Mouse (Mus musculus): ENCODE measurements around the gene Ikzf1. TPM values are rescaled to one million over a fixed set of nuclear protein-coding genes. Genes with fewer than 3 reads are reported as not detected.

Gene Ikzf1
- polyA plus RNA-seq (2015; fragmentation: Nextera tagmentation; extraction: Ambion mirVana), result 32.8 and 35.1 TPM in 2 replicates

DNA sequence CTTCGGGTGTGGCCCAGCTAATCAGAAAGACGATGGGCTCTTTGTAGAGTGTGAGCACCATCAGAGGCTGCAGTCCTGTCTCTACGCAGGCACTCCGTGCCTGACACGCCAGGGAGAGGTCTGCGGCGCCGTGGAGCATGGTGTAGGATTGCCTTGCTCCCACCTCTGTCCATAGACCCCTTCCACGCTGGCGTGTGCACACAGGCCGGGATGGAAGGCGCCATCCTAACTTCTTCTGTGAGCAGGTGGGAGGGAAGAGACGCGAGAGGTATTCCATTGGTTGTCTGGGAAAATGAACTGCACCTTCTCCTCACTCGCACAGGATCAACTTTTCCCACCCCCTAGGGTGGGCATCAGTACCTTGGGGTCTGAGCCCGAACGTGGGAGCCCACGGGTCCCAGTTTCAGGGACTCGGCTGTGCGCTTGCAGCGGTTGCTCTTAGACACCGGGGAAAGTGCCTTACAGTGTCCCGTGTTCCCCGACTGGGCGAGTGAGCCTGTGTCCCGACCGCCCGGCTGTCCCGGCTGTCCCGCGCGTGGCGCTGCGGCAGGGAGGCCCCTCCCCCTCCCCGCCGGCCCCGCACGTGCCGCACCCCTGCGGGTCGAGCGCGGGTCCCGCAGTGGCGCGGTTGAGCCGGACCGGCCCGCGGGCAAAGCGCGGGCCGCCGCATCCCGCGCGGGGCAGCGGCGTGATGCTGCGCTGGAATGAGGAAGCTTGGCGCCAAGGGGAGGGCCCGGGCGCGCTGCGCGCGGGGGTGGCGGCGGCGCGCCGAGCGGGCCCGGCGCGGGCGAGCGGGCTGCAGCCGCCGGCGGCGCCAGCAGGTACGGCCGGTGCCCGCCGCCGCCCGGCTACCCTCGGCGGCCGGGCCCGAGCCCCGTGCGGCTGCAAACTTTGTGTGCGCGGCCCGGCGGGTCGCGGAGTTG is at the start of gene Ikzf1:
Gene Ikzf1 (plus strand): TSS at position 74 of the 923 bp plus-strand sequence.
- peak within 1 kb of the TSS; percentile 87 for H3K27ac ChIP-seq (ENCODE audit: low read length)
- H3K9ac ChIP-seq (ENCODE audit: low read depth, low read length), result peak within 1 kb of the TSS; percentile 96
- no peaks in the 10 kb centered on the region for H3K9me3 ChIP-seq (replicated peaks; ENCODE audit: control insufficient read depth, low read length)
- H3K4me2 ChIP-seq (ENCODE audit: low read depth, low read length), result peak within 1 kb of the TSS; percentile 95
- peaks cover 11% of the 10 kb centered on the region for H3K27me3 ChIP-seq (ENCODE audit: control insufficient read depth, insufficient read depth, low read depth, low read length)
- no peaks in the 10 kb centered on the region for H3K36me3 ChIP-seq (ENCODE audit: control insufficient read depth, insufficient read depth)
- peak; percentile 79 for ATAC-seq (ENCODE audit: low read depth)
- peaks cover 28% of the 10 kb centered on the region for H3K4me1 ChIP-seq (ENCODE audit: control insufficient read depth, low read depth, low read length)
- under 1% methylated on average over 81 of the region's 100 CpGs for WGBS (ENCODE audit: insufficient replicate concordance)
- peak within 1 kb of the TSS; percentile 83 for H3K4me3 ChIP-seq (ENCODE audit: low read depth, low read length)

- Histone ChIP-seq H3K36me3 (ENCODE audit: control insufficient read depth, insufficient read depth) (no peaks in the 10 kb centered on the region), H3K4me3 (ENCODE audit: low read depth, low read length) (no peak overlapping the region), H3K4me2 (ENCODE audit: low read depth, low read length) (no peak overlapping the region), H3K27ac (ENCODE audit: low read length) (no peak overlapping the region), H3K4me1 (ENCODE audit: control insufficient read depth, low read depth, low read length) (no peaks in the 10 kb centered on the region), H3K9ac (ENCODE audit: low read depth, low read length) (no peak overlapping the region), H3K9me3 (replicated peaks; ENCODE audit: control insufficient read depth, low read length) (no peaks in the 10 kb centered on the region), H3K27me3 (ENCODE audit: control insufficient read depth, insufficient read depth, low read depth, low read length) (no peaks in the 10 kb centered on the region)
- ATAC-seq (ENCODE audit: low read depth), result no peak
Observed at GRCm38 (mm10) chr11:11644303-11644702, 40.5 kb upstream of the Ikzf1 start.

- peaks cover 18% of the 10 kb centered on the region for H3K4me1 ChIP-seq (ENCODE audit: control insufficient read depth, low read depth, low read length)
- 18% methylated on average over 3 of the region's 3 CpGs for WGBS (ENCODE audit: insufficient replicate concordance)
- H3K36me3 ChIP-seq (ENCODE audit: control insufficient read depth, insufficient read depth), result no peaks in the 10 kb centered on the region
- no peaks in the 10 kb centered on the region for H3K9me3 ChIP-seq (replicated peaks; ENCODE audit: control insufficient read depth, low read length)
- H3K4me3 ChIP-seq (ENCODE audit: low read depth, low read length), result no peak overlapping the region
- H3K4me2 ChIP-seq (ENCODE audit: low read depth, low read length), result no peak overlapping the region
- H3K27me3 ChIP-seq (ENCODE audit: control insufficient read depth, insufficient read depth, low read depth, low read length), result no peaks in the 10 kb centered on the region
- H3K9ac ChIP-seq (ENCODE audit: low read depth, low read length), result no peak overlapping the region
- no peak overlapping the region for H3K27ac ChIP-seq (ENCODE audit: low read length)
- ATAC-seq (ENCODE audit: low read depth), result no peak; the same call in 1 of the 2 replicates
Observed at GRCm38 (mm10) chr11:11656388-11656787, 28.4 kb upstream of the Ikzf1 start.

GRCm38 (mm10) chr11:11656995-11657530 is 27.7 kb upstream of the Ikzf1 start:
- peak; percentile 86 for ATAC-seq (ENCODE audit: low read depth)
- Histone ChIP-seq H3K27me3 (ENCODE audit: control insufficient read depth, insufficient read depth, low read depth, low read length) (no peaks in the 10 kb centered on the region), H3K4me3 (ENCODE audit: low read depth, low read length) (no peak overlapping the region), H3K36me3 (ENCODE audit: control insufficient read depth, insufficient read depth) (no peaks in the 10 kb centered on the region), H3K4me2 (ENCODE audit: low read depth, low read length) (peak overlapping the region; percentile 13; the same call in 1 of the 2 replicates), H3K27ac (ENCODE audit: low read length) (0 out of 2 replicates have a peak overlapping the region, but pooled peaks have one; percentile 15), H3K4me1 (ENCODE audit: control insufficient read depth, low read depth, low read length) (peaks cover 18% of the 10 kb centered on the region), H3K9ac (ENCODE audit: low read depth, low read length) (no peak overlapping the region), H3K9me3 (replicated peaks; ENCODE audit: control insufficient read depth, low read length) (no peaks in the 10 kb centered on the region)
- 11% methylated on average over 5 of the region's 5 CpGs for WGBS (ENCODE audit: insufficient replicate concordance)

GRCm38 (mm10) chr11:11657634-11658033 is 27.2 kb upstream of the Ikzf1 start:
- Histone ChIP-seq H3K4me1 (ENCODE audit: control insufficient read depth, low read depth, low read length) (peaks cover 18% of the 10 kb centered on the region), H3K4me3 (ENCODE audit: low read depth, low read length) (no peak overlapping the region), H3K4me2 (ENCODE audit: low read depth, low read length) (no peak overlapping the region), H3K27ac (ENCODE audit: low read length) (0 out of 2 replicates have a peak overlapping the region, but pooled peaks have one; percentile 15), H3K9ac (ENCODE audit: low read depth, low read length) (no peak overlapping the region), H3K27me3 (ENCODE audit: control insufficient read depth, insufficient read depth, low read depth, low read length) (no peaks in the 10 kb centered on the region), H3K9me3 (replicated peaks; ENCODE audit: control insufficient read depth, low read length) (no peaks in the 10 kb centered on the region), H3K36me3 (ENCODE audit: control insufficient read depth, insufficient read depth) (no peaks in the 10 kb centered on the region)
- no peak for ATAC-seq (ENCODE audit: low read depth)
- 46% methylated on average over 4 of the region's 4 CpGs for WGBS (ENCODE audit: insufficient replicate concordance)

- no peak overlapping the region for H3K9ac ChIP-seq (ENCODE audit: low read depth, low read length)
- H3K4me1 ChIP-seq (ENCODE audit: control insufficient read depth, low read depth, low read length), result peaks cover 18% of the 10 kb centered on the region
- H3K4me2 ChIP-seq (ENCODE audit: low read depth, low read length), result no peak overlapping the region
- no peak overlapping the region for H3K4me3 ChIP-seq (ENCODE audit: low read depth, low read length)
- no peak for ATAC-seq (ENCODE audit: low read depth)
- H3K9me3 ChIP-seq (replicated peaks; ENCODE audit: control insufficient read depth, low read length), result no peaks in the 10 kb centered on the region
- H3K27me3 ChIP-seq (ENCODE audit: control insufficient read depth, insufficient read depth, low read depth, low read length), result no peaks in the 10 kb centered on the region
- 50% methylated on average over 4 of the region's 4 CpGs for WGBS (ENCODE audit: insufficient replicate concordance)
- no peaks in the 10 kb centered on the region for H3K36me3 ChIP-seq (ENCODE audit: control insufficient read depth, insufficient read depth)
- no peak overlapping the region for H3K27ac ChIP-seq (ENCODE audit: low read length)
Observed at GRCm38 (mm10) chr11:11658834-11659233, 26.0 kb upstream of the Ikzf1 start.

DNA sequence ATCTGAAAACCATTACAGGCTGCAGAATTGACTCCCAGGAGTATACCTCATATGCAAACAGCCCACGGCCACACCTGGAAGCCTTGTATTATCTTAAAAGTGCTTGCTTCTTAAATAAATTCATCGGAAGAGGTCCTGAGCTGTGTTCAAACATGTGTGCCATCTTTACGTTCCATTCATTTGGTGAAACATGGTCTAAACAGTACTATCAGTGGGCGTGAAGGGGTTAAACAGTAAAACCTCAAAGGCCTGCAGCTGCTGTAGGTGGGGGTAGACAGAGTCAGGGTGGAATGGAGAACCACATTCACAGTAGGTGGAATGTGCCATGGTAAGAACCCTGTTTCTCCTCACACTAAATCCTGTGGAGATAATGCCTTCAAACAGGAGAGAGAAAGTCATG is 24.2 kb upstream of the Ikzf1 start:
- Histone ChIP-seq H3K9me3 (replicated peaks; ENCODE audit: control insufficient read depth, low read length) (no peaks in the 10 kb centered on the region), H3K36me3 (ENCODE audit: control insufficient read depth, insufficient read depth) (no peaks in the 10 kb centered on the region), H3K9ac (ENCODE audit: low read depth, low read length) (no peak overlapping the region), H3K27me3 (ENCODE audit: control insufficient read depth, insufficient read depth, low read depth, low read length) (no peaks in the 10 kb centered on the region), H3K4me3 (ENCODE audit: low read depth, low read length) (no peak overlapping the region), H3K27ac (ENCODE audit: low read length) (no peak overlapping the region), H3K4me2 (ENCODE audit: low read depth, low read length) (no peak overlapping the region), H3K4me1 (ENCODE audit: control insufficient read depth, low read depth, low read length) (peaks cover 18% of the 10 kb centered on the region)
- ATAC-seq (ENCODE audit: low read depth), result no peak
- 56% methylated on average over 4 of the region's 4 CpGs for WGBS (ENCODE audit: insufficient replicate concordance)

DNA sequence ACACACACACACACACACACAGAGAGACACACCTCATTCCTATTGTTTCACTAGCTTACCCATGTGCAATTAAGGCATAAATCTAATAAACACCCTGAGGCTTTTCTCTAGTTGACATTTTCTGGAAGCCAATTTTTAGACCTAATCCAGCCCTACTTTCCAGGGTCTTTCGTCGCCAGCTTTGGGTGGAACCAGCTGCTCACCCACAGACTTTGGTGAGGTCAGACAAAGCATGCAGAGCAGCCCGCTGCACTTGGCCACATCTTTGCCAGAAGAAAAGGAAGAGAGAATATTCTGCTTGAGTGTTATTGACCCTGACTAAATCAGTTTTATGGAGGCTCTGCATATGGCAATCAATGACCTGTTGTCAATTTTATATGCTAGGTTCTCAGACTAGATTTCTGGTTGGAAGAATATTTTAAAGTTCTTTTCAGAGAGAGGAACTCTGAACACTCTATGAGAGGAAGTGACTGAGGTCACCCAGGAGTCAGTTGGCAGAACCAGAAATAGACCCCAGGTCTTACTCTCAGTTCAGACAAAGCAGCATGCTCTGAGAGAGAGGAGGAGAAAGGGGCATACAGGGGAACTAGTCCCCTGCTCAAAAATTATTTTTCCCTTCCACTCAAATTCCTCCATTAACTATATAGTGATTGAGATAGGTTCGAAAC is 17.4 kb upstream of the Ikzf1 start:
- WGBS (ENCODE audit: insufficient replicate concordance), result 37% methylated on average over 4 of the region's 4 CpGs
- H3K9ac ChIP-seq (ENCODE audit: low read depth, low read length), result no peak overlapping the region
- no peak overlapping the region for H3K4me3 ChIP-seq (ENCODE audit: low read depth, low read length)
- no peaks in the 10 kb centered on the region for H3K36me3 ChIP-seq (ENCODE audit: control insufficient read depth, insufficient read depth)
- no peaks in the 10 kb centered on the region for H3K9me3 ChIP-seq (replicated peaks; ENCODE audit: control insufficient read depth, low read length)
- no peaks in the 10 kb centered on the region for H3K27me3 ChIP-seq (ENCODE audit: control insufficient read depth, insufficient read depth, low read depth, low read length)
- H3K27ac ChIP-seq (ENCODE audit: low read length), result 0 out of 2 replicates have a peak overlapping the region, but pooled peaks have one; percentile 24
- H3K4me2 ChIP-seq (ENCODE audit: low read depth, low read length), result no peak overlapping the region
- no peaks in the 10 kb centered on the region for H3K4me1 ChIP-seq (ENCODE audit: control insufficient read depth, low read depth, low read length)
- 0 out of 2 replicates have a peak, but pooled peaks have one; percentile 30 for ATAC-seq (ENCODE audit: low read depth)

All from liver, embryonic 16.5 days (tissue).